In the genomic region with DNA sequence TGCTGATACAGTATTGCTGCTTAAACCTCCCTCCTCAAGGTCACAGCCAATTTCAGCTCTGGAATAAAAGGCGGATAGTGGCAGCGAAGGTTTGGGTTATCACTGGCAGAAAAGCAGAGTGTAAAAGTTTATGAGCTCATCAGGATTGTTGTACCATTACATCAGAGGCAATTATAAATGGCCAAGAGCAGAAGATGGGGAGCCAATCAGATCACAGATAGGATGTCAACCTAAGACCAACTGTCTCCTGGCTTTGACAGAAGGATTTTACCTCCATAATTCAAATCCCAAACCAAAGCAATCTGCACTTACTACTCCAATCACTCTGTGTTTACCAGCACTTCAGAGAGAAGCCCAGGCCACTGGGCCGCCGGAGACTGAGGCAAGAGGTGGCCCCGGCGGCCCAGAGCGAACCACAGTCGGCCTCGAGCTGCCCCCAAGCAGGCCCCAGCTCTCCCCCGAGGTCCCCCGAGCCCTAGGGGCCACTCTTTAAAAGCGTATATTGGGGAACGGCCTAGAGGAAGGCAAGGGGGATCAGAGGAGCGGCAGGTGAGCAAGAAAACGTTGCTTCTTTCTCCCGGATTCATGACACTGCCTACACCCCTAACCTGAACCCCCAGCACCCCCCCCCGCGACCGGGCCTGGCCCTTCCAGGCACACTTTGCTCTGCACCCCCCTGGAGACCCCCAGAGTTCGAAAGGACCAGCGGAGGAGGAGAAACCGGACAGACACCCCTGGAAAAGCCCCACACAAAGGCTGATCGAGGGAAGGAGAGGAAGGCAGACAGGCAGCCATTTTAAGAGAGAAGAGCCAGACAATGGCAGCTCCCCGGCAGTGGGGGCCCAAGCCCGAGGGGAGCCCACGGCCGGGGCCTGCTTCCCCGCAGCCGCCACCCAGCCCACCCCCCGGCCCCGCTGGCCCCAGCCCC, we compare ENCODE assay signal across 8 mouse cellular contexts. TPM values are rescaled to one million over a fixed set of nuclear protein-coding genes. Genes with fewer than 3 reads are reported as not detected.
DNase-seq lines count a peak whose midpoint lies in the region; TF ChIP-seq lines count a peak whose summit lies in the region.

No protein-coding gene starts in this region.

- peak overlapping the region; percentile 65 for H3K4me3 ChIP-seq in myocyte

- H3K79me2 ChIP-seq in myocyte (ENCODE audit: control insufficient read depth, insufficient read depth), result peaks cover 57% of the 10 kb centered on the region

- H3K36me3 ChIP-seq in myocyte (ENCODE audit: control insufficient read depth, insufficient read depth), result peaks cover 7% of the 10 kb centered on the region

- peak overlapping the region; percentile 97 for H3ac ChIP-seq in myocyte (ENCODE audit: control insufficient read depth, insufficient read length)

- H3K4me2 ChIP-seq in myocyte (ENCODE audit: low read depth), result peak overlapping the region; percentile 77

- peak; percentile 27 for TF ChIP-seq POLR2A in myocyte (IDR thresholded peaks at IDR 0.05; ENCODE audit: insufficient read length, low read depth)

- peak; percentile 85 for DNase-seq in A20 (ENCODE audit: low read depth, low spot score)
- peak; percentile 80 for DNase-seq in adipocyte (ENCODE audit: low spot score)
- DNase-seq in embryo, embryonic 10.5 days (ENCODE audit: low spot score), result peak; percentile 81
- DNase-seq in heart, adult 18-20 months, result peak; percentile 70 to 76
- DNase-seq in kidney, adult 18-20 months, result peak; percentile 43
- DNase-seq in liver, result peak; percentile 44
- peak; percentile 62 for DNase-seq in testis, postnatal 10 days (ENCODE audit: low spot score)

- H3K27me3 ChIP-seq in myocyte (ENCODE audit: control insufficient read depth, insufficient read depth, insufficient read length), result no peaks in the 10 kb centered on the region

TF ChIP-seq in myocyte, 11 proteins besides CTCF, POLR2A, EP300 and RAD21:
- TF ChIP-seq USF1 (IDR thresholded peaks at IDR 0.05; ENCODE audit: low read depth), result no peak
- no peak for TF ChIP-seq REST (IDR thresholded peaks at IDR 0.05; ENCODE audit: insufficient read depth, insufficient read length)
- TF ChIP-seq POLR2AphosphoS2 (IDR thresholded peaks at IDR 0.05; ENCODE audit: insufficient read length, low read depth), result peak; percentile 62
- no peak for TF ChIP-seq SRF (IDR thresholded peaks at IDR 0.05; ENCODE audit: control insufficient read depth, insufficient read length, low read depth)
- no peak for TF ChIP-seq MYOD1 (IDR thresholded peaks at IDR 0.05; ENCODE audit: control insufficient read depth in 1 of 3, insufficient read length in 2 of 3, low read depth in 2 of 3)
- TF ChIP-seq MAX (IDR thresholded peaks at IDR 0.05; ENCODE audit: low read depth), result no peak
- no peak for TF ChIP-seq TCF12 (IDR thresholded peaks at IDR 0.05; ENCODE audit: insufficient read depth, poor library complexity, severe bottlenecking)
- TF ChIP-seq TCF3 (IDR thresholded peaks at IDR 0.05; ENCODE audit: insufficient read length, low read depth), result no peak
- TF ChIP-seq MYOG (IDR thresholded peaks at IDR 0.05; ENCODE audit: control insufficient read depth in 1 of 3, insufficient read depth in 1 of 3, insufficient read length in 2 of 3, low read depth in 2 of 3), result no peak
- TF ChIP-seq E2F4 (IDR thresholded peaks at IDR 0.05; ENCODE audit: insufficient read depth), result peak; percentile 69
- TF ChIP-seq CEBPB (IDR thresholded peaks at IDR 0.05; ENCODE audit: insufficient read depth, poor library complexity, severe bottlenecking), result no peak

RNA-seq across cellular contexts. Expression of a gene that starts 4.8 kb away (rescaled TPM):
- 10 to 100 TPM; 31.3 to 34.9 TPM for total RNA-seq in heart, adult 18-20 months (2021)
- polyA plus RNA-seq in myocyte (2012; fragmentation: generic; extraction: Trizol), result 23.2 TPM

Comparison
In these comparisons a context has a peak if more than half of its experiments do, and no peak if none do; other contexts are left out.
1. Peak in every context shown above with its lines: DNase-seq and H3K4me3 ChIP-seq.